Mouse (Mus musculus) heart, postnatal 10 days (tissue): ENCODE measurements around the gene Gja10. TPM values are rescaled to one million over a fixed set of nuclear protein-coding genes. Genes with fewer than 3 reads are reported as not detected.

Source experiments
- DNase-seq, 2 experiments: peaks; one replicate each; pipeline ENCODE4 v3.0.0; 2021
- intact Hi-C: fragments of 180-260 bp; cut with DNase I; formaldehyde crosslinking; loops from one replicate; pipeline ENCODE4 v1.15.1; 2025
- total RNA-seq, 2 experiments: library from RNA; stranded (reverse); gene quantifications; 2 replicates each; pipeline ENCODE4 v1.2.3; 2021

Gja10 gene
- total RNA-seq, 2 experiments from 2014 or later: not detected

DNA sequence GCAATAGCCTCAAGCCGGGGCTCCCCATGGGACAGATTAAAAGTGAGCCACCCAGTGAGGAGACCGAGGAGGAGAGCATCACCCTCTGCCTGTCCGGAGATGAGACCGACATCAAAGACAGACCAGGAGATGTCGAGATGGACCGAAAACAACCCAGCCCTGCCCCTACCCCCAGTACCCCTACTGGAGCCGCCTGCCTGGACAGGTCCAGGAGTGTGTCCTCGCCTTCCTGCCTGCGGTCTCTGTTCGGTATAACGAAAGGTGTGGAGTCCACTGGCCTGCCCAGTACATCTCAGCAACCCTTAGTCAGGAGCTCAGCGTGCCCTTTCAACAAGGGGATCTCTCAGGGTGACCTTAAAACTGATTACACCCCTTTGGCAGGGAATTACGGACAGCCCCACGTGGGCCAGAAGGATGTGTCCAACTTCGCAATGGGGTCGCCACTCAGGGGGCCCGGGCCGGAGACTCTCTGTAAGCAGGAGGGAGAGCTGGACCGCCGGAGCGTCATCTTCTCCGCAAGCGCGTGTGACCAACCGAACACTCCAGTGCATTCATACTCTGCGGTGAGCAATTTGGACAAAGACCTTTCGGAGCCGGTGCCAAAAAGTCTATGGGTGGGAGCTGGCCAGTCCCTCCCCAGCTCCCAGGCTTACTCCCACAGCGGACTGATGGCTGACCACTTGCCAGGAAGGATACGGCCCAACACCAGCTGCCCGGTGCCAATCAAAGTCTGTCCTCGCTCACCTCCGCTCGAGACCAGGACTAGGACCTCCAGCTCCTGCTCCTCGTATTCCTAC lies 40.0 kb downstream of the Gja10 start:
- intact Hi-C loops: no loop called here

DNA sequence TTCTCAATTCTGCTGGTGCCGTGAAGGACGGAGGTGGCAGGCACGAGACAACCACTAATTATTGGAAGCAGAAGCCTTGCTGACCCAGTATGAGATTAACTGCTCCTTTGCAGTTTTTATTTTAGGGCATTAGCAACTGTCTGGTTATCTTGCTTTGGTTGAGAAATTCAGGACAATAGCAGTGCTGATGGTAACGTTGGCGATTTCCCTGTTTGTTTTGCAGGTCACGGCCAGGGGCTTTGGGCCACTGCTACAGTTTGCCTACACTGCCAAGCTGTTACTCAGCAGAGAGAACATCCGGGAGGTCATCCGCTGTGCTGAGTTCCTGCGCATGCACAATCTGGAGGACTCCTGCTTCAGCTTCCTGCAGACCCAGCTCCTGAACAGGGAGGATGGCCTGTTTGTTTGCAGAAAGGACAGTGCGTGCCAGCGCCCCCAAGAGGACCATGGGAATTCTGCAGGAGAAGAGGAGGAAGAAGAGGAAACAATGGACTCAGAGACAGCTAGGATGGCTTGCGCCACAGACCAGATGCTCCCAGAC lies 40.9 kb downstream of the Gja10 start:
- DNase-seq: peak; percentile 58 to 69
- intact Hi-C loops: no loop called here

More for the DNA sequence above, 40.0 kb downstream of the Gja10 start:
- DNase-seq: no peak

GRCm38 (mm10) chr4:32560724-32561554 lies 41.6 kb downstream of the Gja10 start:
- intact Hi-C loops: no loop called here
- peak in 1 of 2 experiments; percentile 21 for DNase-seq

DNA sequence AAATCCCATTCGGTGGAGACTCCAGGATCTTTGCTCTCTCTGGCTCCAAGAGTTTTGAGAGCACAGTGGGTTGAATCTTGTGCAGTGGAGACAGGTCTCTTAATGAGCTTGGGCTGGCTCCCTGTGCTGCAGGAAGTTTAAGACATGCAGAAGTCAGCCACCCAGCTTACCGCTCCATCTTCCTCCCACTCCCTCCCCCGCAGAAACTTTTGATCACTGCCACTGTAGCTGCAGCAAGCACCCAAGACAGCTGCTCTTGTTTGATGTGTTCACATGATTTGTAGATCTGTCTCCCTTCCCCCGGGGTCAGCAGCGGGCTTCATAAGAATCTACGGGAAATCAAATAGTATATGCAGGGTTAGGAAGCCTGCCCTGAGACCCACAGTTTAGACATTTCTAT lies 42.3 kb downstream of the Gja10 start:
- DNase-seq: peak; percentile 18 to 22
- intact Hi-C loops: no loop called here

GRCm38 (mm10) chr4:32555506-32555905 lies 47.1 kb downstream of the Gja10 start:
- intact Hi-C loops: no loop called here

DNA sequence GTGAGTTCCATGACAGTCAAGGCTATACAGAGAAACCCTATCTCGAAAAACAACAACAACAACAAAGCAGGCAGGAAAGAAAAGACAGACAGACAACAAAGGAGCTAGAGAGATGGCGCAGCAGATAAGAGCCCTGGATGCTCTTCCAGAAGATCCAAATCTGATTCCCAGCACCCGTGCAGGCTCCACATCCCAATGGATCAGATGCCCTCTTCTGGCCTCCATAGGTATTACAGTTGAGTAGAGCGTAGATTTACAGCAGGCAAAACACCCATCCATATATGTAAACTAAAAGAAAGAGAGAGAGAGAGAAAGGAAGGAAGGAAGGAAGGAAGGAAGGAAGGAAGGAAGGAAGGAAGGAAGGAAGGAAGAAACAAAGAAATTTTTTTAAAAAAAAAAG lies 51.2 kb downstream of the Gja10 start:
- peak; percentile 21 to 44 for DNase-seq
- intact Hi-C loops: no loop called here

More at GRCm38 (mm10) chr4:32555506-32555905, 47.1 kb downstream of the Gja10 start:
- DNase-seq: no peak

GRCm38 (mm10) chr4:32549150-32549549 lies 53.4 kb downstream of the Gja10 start:
- DNase-seq: no peak
- intact Hi-C loops: no loop called here

Other genes with a start within 250 kb of the Gja10 start
- 1 to 10 TPM; 7.2 to 9.0 TPM for gene Casp8ap2, start 12.7 kb upstream of the Gja10 start, total RNA-seq
- gene Mdn1, start 54.4 kb upstream of the Gja10 start, total RNA-seq: 10 to 100 TPM; 12.8 to 17.1 TPM
- 10 to 100 TPM; 43.4 to 50.9 TPM for gene Lyrm2, start 197.5 kb upstream of the Gja10 start, total RNA-seq